Mouse (Mus musculus) right cerebral cortex, adult 2 months (tissue): ENCODE measurements around the gene Cldn9.

Experiments used
- DNase-seq, 2 experiments: peaks; one replicate each; pipeline ENCODE4 v3.0.0; 2021 to 2022; ENCODE audit warnings: low spot score in 2 of 2

Cldn9 gene

DNA sequence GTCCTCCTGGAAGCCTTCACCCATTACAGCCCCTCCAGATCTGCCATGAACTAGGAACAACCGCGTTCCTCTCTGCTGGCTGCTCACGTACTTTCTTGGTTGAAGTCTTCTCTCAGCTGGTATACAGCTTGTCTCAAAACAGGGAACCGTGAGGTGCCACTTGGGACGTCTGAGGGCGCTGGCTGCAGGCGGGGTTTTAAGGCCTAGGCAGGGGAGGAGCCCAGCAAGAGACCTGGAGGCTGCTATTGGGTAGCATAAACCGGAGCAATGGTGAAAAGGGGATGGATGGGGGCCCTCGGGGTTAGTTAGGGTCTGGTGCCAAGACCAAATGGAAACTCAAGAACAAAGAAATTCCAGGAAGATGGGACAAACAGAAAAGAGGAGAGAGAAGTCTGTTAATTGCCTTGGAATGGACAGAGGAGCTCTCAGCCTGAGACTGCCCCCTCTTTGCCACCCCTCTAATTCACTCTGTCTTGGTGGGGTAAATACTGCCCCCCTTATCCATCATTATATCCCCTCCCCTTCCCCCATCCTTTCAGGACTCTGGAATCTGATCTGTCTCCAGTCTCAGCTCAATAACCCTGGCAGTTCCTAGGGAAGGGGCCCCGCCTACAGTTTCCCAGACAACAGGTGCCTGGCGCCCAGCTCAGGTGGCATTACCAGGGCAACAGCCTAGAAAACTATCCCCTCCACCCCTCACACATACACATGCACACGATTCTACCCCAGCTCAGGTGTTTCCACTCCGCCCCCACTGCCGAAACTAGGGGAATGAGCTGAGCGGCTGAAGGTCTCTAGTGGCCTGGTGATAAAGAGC is at the start of gene Cldn9:
Gene Cldn9, minus strand, starts transcription at position 171 of the 817 bp plus-strand sequence.
- no peak for DNase-seq

DNA sequence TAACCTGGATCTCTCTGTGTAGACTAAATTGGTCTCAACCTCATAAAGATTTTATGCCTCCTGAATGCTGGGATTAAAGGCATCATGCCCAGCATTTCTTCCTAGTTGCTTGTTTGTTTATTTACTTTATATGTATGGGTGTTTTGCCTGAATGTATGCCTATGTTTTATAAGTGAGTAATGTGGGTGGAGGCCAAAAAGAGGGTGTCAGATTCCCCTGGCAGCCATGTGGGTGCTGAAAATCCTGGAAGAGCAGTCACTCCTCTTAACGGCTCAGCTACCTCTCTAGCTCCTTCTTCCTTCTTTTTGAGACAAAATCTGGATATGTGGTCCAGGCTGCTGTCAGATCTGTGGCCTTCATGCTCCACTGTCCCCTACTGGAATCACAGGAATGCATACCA is 46.6 kb upstream of the Cldn9 start:
- no peak for DNase-seq

DNA sequence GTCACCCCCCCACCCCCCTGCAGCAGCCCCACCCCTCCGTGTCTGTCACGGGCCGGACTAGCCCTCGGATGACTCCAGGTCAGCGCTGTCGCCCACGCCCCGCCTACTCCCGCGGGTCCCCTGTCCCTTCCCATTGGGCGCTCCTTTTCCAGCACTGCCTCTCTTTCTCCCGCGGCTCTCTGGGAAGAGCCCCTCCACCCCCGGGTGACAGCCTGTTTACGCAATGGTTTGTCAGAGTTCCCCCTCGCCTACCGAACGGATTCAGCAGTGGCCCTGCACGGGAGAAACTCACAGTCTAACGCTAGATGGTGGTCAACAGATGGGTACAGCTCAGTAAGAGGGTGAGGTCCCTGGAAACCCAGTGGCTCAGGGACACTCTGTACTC is 42.9 kb upstream of the Cldn9 start:
- DNase-seq = peak; percentile 51 to 63

DNA sequence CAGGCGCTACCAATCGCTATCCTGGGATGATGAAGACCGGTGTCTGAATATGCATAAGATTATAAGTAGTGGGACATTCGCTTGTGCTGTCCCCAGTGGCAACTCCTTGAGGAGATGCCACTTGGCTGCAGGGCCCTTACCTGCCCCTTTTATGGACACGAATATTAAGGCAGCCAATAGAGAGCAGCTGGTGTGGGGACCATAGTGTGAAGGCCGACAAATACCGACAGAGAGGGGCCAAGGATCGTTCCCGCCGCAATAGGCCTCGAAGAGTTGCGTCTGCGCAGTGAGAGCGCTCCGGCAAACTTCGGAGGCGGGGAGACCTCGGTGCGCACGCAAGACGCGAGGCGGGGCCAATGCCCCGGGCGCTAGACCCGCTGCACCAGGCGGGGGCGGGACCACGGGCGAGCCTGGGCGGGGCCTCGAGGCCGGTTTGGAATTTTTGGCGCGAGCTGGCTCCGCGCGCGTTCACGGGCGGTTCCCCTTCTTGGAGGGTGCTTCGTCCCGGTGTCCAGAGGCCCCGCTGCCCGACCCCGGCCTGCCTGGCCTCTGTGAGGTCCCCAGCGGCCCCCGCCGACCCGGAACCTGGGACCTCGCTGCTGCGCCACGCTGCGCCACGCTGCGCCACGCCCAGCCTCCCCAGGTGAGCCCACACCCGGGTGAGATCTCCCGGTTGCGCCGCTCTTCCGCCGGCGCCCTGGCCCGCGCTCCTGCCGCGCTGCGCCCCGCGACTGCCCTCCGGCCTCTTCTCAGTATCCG is 42.4 kb upstream of the Cldn9 start, which contains the start of gene Pkmyt1:
Gene Pkmyt1, plus strand, starts transcription at position 338 of the 759 bp plus-strand sequence.
- peak; percentile 90 to 92 for DNase-seq

DNA sequence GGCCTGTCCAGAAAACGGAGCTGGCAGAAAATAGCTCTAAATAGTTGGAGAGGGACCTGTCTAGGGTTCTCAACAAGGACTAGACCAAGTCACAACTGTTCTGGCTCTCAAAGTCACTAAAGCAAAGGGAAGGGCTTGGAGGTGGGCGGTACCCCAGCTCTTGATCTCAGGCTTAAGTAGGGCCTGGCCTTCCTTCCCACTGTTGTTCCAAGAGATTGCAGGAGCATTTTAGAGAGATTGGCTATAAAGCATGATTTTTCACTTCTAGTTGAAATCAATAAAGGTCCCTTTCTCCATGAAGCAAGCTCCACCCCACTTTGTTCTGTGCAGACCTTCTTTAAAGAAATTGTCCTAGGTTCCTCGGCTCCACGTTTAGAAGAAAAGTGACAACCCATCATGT is 41.7 kb upstream of the Cldn9 start:
- DNase-seq = no peak

DNA sequence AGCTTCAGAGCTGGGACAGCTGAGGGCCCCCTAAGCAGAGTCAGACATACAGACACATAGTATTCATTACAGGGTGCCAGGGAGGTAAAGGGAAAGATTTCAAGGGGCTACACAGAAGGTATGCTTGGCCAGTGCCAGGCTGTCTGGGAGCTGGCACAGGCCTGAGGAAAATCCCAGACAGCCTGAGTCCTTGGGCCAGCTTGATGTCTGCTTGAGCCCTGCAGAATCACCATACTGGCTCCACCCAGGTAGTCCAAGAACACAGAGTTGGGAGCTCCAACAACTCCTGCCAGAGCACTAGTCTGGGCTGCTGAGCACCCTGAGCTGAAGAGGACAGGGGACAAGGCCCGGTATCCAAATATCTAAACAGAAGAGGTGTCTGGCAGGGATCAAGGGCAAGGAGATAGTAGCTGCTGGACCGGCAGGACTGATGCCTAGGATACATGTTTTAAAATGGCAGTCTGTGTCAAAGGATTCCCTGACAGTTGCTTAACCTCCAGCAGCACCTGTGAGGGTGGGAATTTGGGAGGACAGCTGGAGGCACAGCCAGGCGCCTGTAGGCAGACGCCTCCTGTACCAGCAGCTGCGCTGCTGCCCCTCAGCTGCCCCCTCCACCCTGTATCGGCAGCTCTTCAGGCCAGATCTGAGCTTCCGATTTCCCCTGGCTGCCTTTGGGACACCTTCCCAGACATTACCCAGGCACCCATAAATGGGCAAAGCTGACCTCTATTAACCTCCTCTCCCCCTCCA is 38.7 kb upstream of the Cldn9 start, which contains the start of gene 1520401A03Rik:
Gene 1520401A03Rik, minus strand, starts transcription at position 408 of the 750 bp plus-strand sequence.
- DNase-seq = no peak

DNA sequence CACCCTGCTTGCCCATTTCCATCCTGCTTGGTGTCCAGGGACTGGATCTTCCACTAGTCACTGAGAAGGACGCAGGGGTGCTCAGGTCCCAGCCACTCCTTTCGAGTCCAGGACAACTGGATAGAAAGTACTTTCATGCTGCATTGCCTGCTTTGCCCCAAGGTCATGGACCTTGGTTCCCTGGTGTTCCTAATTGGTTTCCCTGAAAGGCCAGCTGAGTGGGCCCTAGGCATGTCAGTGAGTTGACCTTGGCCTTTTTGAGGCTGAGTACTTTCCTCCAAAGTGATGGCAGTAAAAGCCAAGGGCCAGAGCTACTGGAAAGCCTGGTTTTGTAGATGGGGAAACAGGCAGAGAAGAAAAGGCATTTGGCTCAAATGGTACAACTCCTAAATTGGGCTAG is 38.1 kb upstream of the Cldn9 start:
- DNase-seq = no peak

DNA sequence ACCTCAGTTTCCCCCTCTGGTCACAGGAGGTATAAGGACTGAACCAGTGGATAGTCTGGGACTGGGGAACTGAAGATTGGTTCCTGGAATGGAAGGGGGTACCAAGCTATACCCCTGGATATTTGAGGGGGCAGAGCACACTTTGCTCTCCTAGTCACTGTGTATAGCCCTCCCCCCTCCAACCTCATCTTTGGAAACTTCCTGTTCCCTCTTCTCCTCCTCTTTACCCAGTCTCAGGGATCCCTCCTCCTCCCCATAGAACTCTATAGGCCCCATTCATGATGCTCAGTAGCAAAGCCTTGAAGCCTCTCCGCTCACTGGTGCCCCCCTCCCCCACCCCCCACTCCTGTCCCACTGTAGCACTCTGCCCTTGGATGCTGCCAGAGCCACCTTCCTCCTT is 35.6 kb upstream of the Cldn9 start:
- DNase-seq = no peak

DNA sequence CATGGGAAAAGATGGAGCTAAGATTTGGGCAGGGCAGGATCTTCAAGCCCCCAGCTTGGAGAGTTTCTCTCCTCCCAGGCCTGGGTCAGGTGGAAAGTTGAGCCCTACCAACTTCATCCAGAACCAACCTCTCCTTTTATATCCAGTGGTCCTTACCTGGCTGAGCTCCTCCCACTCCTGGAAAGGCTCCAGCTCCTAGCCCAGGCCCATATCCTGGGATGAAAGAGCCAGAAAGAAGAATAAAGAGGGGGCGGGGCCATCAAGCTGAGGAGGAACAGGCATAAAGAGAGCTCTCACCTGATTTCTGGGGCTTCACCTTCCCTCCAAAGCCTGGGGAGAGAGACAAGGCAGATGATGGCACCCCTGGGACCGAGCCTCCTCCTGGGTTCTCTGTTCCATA is 33.2 kb upstream of the Cldn9 start:
- no peak for DNase-seq

DNA sequence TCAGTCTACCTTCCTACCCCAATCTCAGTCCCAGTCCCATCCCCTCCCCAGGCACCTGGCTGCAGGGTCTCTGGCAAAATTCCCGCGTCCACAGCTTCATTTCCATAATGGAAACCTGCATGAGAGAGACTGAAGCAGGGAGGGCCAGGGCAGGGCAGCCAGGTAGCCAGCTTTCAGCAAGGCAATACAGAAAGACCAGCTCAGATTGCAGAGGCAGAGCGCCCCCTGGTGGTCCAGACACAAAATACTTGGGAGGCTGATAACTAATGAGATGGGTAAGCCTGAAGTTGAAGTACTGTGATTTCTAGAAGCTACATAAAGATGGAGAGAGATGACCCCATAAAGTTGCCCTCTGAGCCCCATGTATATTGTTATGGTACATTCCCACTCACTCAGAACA is 22.4 kb upstream of the Cldn9 start:
- peak; percentile 75 to 77 for DNase-seq

DNA sequence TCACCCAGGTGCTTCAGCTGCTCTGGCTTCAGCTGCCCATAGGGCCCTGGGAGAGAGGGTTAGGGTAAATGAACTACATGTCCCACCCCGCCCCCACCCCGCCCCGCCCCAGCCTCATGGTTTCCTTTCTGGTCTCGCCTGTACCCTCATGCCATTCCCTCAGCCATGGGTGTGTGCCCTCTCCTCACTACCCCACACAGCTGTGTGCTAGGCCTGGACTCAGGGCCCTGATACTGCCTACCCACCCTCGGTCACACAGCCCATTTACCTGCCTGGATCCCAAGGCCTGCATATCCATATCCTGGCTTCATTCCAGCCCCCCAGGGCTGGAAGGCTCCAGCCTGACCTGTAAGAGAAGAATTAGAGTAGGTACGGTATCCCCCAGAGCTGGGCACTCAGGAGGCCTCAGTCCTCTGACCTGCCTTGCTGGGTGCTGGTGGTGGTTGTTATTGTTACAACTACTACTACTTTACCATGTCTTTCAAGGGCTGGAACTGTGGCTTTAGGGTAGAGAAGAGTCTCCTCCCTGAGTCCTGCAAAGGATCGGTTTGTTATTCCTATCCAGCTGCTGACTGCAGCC is 21.8 kb upstream of the Cldn9 start:
- DNase-seq = no peak

DNA sequence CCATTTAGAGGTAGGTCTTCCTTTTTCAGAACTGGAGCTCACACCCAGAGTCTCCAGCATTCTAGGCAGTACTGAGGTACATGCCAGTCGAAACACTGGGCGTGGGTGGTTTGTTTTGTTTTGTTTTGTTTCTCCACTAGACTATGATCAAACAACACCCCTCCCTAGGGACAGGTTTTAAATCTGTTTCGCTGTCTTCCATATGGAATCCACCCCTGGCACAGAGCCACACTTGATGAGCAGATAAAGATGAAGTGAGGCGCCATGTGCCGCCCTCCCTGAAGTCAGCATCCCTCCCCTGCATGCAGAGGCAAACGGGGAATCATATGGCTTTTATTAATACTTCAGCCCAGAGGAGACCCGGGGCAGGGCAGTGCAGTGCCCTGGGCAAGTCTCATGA is 20.9 kb upstream of the Cldn9 start:
- DNase-seq = peak; percentile 56 to 57

DNA sequence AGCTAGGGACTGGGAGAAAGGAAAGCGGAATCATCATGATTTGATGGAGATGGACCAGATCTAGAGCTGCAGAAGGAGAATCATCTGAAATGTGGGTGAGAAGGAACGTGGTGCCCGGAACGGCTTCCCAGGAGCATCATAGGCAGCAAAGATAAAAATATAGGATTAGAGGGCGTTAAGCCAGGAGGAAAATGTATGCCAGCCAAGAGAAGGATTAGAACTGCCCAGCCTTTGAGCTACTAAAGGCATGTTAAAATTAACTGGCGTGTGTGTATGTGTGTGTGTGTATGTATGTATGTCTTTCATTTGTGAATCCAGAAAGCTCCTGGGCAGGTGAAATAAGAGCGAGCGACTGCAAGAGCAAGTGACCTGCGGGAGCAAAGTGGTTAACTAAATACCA is 19.5 kb upstream of the Cldn9 start:
- DNase-seq = peak in 1 of 2 experiments; percentile 26

DNA sequence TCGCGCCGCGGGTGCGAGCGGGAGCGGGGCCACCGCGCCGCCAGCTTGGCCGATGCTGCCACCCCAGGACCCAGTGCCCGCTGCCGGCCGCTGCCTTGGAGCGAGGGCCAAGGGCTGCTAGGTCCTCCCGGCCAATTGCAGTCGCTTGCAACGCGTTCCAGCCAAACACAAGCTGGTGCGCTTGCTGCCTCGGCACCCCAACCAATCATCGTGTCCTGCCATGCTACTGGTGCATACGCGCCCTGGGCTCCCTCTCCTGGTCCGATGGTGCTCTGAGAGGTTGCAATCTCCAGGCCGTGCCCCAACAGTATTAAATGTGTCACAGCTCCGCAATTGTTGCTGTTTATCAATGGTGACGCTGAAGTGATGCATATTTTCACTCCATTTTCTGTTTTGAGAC is 16.3 kb upstream of the Cldn9 start:
- peak; percentile 87 to 91 for DNase-seq

DNA sequence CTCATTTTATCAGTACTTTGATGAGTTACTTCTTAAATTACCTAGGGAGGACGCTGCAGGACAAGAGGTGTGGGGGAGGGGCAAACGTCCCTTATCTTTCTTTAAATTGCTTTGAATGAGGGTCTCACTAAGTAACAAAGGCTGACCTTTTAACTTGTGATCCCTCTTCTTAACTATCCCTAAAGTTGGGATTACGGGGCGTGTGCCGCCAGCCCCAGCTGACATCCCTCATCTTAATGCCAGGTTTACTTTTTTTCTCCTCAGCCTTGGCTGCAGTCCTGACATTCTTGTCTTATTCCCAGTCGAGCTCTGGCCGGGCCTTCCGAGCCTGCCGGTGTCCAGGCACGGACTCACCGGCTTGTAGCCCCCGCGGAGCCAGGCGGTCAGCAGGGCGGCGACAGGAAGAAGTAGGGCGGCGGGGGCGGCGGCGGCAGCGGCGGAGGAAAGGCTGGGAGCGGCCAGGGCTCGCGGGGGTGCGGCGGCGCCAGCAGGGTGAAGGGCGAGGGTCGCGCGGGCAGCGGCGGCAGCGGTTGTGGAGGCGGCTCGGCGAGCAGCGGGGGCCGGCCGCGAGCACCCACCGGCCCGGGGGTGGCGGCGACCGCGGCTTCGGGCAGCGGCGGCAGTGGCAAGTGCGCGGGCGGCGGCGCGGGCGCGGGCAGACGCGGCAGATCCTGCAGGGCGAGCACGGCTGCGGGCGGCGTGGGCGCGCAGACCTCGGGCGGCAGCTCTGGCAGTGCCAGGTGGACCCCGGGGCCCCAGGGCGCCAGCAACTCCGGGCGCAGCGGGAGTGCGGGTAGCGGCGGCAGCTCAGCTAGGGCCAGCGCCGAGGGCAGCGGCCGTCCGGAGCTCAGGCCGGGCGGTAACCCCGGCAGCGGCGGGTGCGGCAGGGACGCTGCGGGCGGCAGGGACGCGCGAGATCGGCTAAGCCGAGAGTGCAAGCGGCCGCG is 15.6 kb upstream of the Cldn9 start:
- peak; percentile 17 to 21 for DNase-seq

DNA sequence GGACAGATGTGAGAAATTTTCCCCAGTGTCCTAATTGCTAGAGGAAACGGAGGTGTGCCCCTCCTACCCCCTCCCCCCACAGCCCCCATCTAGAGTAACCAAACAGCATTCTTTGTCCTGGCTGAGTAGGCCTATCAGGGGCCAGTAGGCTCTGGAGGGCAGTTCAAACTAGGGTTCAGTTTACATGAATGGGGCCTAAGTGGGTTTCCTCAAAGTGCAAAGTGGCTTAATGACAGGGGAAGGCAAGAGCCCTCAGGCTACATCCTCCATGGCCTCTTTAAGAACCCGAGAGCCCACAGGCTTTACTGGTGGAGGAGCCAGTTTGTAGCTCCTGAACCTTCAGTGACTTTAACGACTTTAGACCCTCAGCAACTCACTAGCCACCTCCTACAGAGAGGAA is 12.0 kb upstream of the Cldn9 start:
- no peak for DNase-seq

DNA sequence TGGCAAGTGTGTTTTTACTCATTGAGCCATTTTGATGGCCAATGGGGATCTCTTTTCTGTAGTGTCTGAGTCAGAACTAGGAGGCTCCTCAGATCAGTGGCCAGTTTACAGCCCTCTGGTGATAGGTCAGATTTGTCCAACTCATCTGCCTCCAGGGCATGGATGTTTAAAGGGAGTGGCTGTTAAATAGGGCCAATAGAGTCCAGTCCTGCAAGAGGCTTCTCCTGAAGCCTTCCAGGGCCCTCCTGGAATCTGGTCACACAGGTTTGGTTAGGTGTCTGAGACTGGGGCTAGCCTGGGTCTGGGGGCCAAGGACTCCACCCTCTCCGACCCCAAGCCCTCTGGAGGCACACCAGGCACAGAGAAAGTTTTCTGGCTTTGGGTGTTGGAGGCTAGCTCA is 10.7 kb upstream of the Cldn9 start:
- no peak for DNase-seq

DNA sequence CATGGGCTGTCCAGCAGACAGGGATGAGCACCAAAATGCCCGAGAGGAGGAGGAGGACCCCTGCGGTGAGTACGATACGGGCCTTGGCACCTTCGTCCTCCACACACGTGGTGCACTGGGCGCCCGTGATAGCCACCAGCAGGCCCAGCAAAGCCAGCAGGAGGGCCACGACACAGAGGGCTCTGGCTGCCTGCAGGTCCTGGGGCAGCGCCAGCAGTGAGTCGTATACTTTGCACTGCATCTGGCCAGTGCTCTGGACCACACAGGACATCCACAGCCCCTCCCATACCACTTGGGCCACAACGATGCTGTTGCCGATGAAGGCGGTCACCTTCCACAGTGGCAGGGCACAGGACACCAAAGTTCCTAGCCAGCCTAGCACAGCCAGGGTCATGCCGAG is 600 bp downstream of the Cldn9 start:
- DNase-seq = no peak

DNA sequence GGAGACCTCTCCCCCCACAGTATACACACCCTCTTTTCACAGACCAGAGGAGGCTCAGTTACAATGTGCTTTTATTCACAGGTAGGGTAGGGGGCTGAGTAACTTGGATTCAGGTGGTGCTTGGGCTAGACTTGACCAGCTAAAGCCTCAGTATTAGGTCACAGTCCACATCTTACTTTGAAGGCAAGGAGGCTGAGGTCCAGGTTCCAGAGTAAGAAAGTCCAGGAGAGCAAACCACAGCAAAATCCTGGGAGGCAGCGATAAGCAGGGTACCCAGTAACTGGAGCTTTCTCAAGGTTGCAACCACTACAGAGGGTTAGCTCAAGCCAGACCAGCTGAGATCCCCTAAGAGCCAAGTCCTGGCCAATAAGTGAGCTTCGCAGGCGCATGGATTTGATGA is 1.3 kb downstream of the Cldn9 start:
- DNase-seq = no peak

DNA sequence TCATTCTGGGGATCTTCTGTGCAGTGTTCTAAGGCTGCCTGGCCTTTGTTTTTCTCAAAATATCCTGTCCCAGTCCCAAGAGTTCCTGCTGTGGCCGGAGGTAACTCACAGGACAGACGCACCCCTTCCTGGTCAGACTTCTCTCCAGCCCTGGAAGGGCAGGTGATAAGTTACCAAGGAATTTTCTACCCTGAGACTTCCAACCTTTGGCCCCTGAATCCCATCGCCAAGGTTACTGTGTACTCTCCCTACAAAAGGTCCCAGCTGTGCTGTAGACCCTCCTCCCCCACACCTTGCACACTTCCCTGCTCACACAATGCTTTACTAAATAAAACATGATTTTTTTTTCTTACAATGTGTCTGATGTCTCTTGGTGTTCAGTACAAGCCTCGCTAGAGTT is 1.7 kb downstream of the Cldn9 start:
- no peak for DNase-seq

DNA sequence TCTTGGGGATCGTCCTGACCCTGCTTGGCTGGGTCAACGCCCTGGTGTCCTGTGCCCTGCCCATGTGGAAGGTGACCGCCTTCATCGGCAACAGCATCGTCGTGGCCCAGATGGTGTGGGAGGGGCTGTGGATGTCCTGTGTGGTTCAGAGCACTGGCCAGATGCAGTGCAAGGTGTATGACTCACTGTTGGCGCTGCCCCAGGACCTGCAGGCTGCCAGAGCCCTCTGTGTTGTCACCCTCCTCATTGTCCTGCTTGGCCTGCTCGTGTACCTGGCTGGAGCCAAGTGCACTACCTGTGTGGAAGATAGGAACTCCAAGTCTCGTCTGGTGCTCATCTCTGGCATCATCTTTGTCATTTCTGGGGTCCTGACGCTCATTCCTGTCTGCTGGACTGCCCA is 2.7 kb downstream of the Cldn9 start:
- no peak for DNase-seq
